ENCODE assay signal across 20 mouse cellular contexts in the genomic region with DNA sequence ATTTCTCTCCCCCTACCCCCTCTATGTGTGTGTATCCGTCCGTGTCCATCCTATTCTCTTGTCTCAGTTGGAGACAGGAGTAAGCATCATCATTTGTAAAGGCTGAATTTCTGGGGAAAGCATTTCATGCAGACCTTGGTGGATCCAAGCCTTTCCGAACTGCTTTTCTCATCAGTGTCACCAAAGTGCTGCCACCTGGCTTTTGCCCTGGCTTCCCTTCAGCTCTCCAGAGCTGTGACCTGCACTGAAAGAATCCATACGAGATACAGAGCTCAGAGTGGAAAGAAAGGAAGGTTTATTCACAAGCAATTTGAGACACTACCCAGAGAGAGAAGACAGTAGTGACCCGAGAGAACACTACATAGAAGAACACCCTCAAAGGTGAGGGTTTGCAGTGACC.
DNase-seq lines count a peak whose midpoint lies in the region; ATAC-seq and TF ChIP-seq lines count a peak whose summit lies in the region.
"Had no signal": no experiment of that assay in that cellular context is flagged by ENCODE, and none has a peak within 500 bp of the region (broad histone marks: within the 10 kb centered on the region; RNA-seq: fewer than 3 reads in every experiment).

No protein-coding gene starts in this region.

- DNase-seq in forebrain, embryonic 11.5 days (ENCODE audit: low spot score), result peak; percentile 33
- DNase-seq in forebrain, postnatal 0 days, result no peak
- peak; percentile 16 for DNase-seq in hindbrain, postnatal 0 days (ENCODE audit: low spot score)
- DNase-seq in testis, postnatal 10 days (ENCODE audit: low spot score), result peak; percentile 24
- DNase-seq in testis, postnatal 14 days (ENCODE audit: low spot score), result no peak
- DNase-seq in right cerebral cortex, postnatal 36 days (ENCODE audit: low spot score in 2 of 2), result no peak
- DNase-seq: adrenal gland, postnatal 14 days; cerebellum, adult 18-20 months; cerebellum, adult 9-11 months; gastrocnemius, adult 2 months; gastrocnemius, postnatal 25 days; heart, adult 18-20 months; kidney, adult 18-20 months had no signal

- no peak for ATAC-seq in forebrain, embryonic 11.5 days (replicated peaks; ENCODE audit: low FRiP score)
- no peak for ATAC-seq in forebrain, postnatal 0 days
- ATAC-seq in hindbrain, postnatal 0 days, result no peak
- no peak for ATAC-seq in hindbrain, embryonic 16.5 days
- ATAC-seq: activated CD4-positive, CD25-positive, alpha-beta regulatory T cell, adult 4 months; forebrain, embryonic 13.5 days; Patski had no signal

- TF ChIP-seq CTCF in forebrain, postnatal 0 days (IDR thresholded peaks at IDR 0.05; ENCODE audit: low read depth), result no peak
- peak; percentile 20; the same call in 1 of the 2 replicates for TF ChIP-seq CTCF in hindbrain, postnatal 0 days (IDR thresholded peaks at IDR 0.05; ENCODE audit: low read depth)

- no peaks in the 10 kb centered on the region for H3K36me3 ChIP-seq in forebrain, embryonic 11.5 days (ENCODE audit: control insufficient read depth, insufficient read depth, low read length)
- H3K36me3 ChIP-seq in forebrain, postnatal 0 days (ENCODE audit: insufficient read depth), result no peaks in the 10 kb centered on the region
- no peaks in the 10 kb centered on the region for H3K36me3 ChIP-seq in hindbrain, postnatal 0 days (ENCODE audit: insufficient read depth, low read length)
- H3K36me3 ChIP-seq in hindbrain, embryonic 16.5 days (ENCODE audit: control insufficient read depth, insufficient read depth, low read length), result no peaks in the 10 kb centered on the region
- H3K36me3 ChIP-seq: embryonic facial prominence, embryonic 13.5 days; heart, embryonic 12.5 days; hindbrain, embryonic 13.5 days had no signal

- H3K9me3 ChIP-seq in forebrain, embryonic 11.5 days (ENCODE audit: control insufficient read depth, low read length), result no peaks in the 10 kb centered on the region
- H3K9me3 ChIP-seq in forebrain, postnatal 0 days (ENCODE audit: low read length), result no peaks in the 10 kb centered on the region
- H3K9me3 ChIP-seq in hindbrain, postnatal 0 days (ENCODE audit: low read length), result no peaks in the 10 kb centered on the region
- H3K9me3 ChIP-seq in hindbrain, embryonic 16.5 days (ENCODE audit: control insufficient read depth, low read length), result no peaks in the 10 kb centered on the region
- H3K9me3 ChIP-seq: embryonic facial prominence, embryonic 13.5 days; forebrain, embryonic 13.5 days; heart, embryonic 12.5 days; hindbrain, embryonic 13.5 days had no signal

- WGBS in forebrain, embryonic 11.5 days, result 66% methylated on average over 5 of the region's 5 CpGs
- 67% methylated on average over 5 of the region's 5 CpGs for WGBS in forebrain, postnatal 0 days
- WGBS in hindbrain, postnatal 0 days, result 55% methylated on average over 5 of the region's 5 CpGs
- WGBS in hindbrain, embryonic 16.5 days, result 54% methylated on average over 5 of the region's 5 CpGs

- no peak overlapping the region for H3K9ac ChIP-seq in forebrain, embryonic 11.5 days (ENCODE audit: low read length)
- no peak overlapping the region for H3K9ac ChIP-seq in forebrain, postnatal 0 days
- no peak overlapping the region for H3K9ac ChIP-seq in hindbrain, postnatal 0 days (replicated peaks; ENCODE audit: low read length)
- no peak overlapping the region for H3K9ac ChIP-seq in hindbrain, embryonic 16.5 days (ENCODE audit: low read depth, low read length)
- H3K9ac ChIP-seq: embryonic facial prominence, embryonic 13.5 days; forebrain, embryonic 13.5 days; heart, embryonic 12.5 days; hindbrain, embryonic 13.5 days had no signal

- no peak overlapping the region for H3K4me3 ChIP-seq in forebrain, embryonic 11.5 days (ENCODE audit: low read depth, low read length)
- H3K4me3 ChIP-seq in forebrain, postnatal 0 days (ENCODE audit: low read depth, low read length), result no peak overlapping the region
- no peak overlapping the region for H3K4me3 ChIP-seq in hindbrain, postnatal 0 days (ENCODE audit: low read length)
- H3K4me3 ChIP-seq in hindbrain, embryonic 16.5 days (ENCODE audit: low read length), result no peak overlapping the region
- H3K4me3 ChIP-seq: embryonic facial prominence, embryonic 13.5 days; forebrain, embryonic 13.5 days; gastrocnemius, adult 2 months; heart, embryonic 12.5 days; hindbrain, embryonic 13.5 days had no signal

- H3K27ac ChIP-seq in forebrain, embryonic 11.5 days (ENCODE audit: low read depth, low read length), result no peak overlapping the region
- H3K27ac ChIP-seq in forebrain, postnatal 0 days (ENCODE audit: low read depth, low read length), result no peak overlapping the region
- H3K27ac ChIP-seq in hindbrain, postnatal 0 days, result no peak overlapping the region
- H3K27ac ChIP-seq in hindbrain, embryonic 16.5 days (ENCODE audit: low read depth, low read length), result no peak overlapping the region
- H3K27ac ChIP-seq: embryonic facial prominence, embryonic 13.5 days; forebrain, embryonic 13.5 days; gastrocnemius, adult 2 months; hindbrain, embryonic 13.5 days had no signal

- no peaks in the 10 kb centered on the region for H3K27me3 ChIP-seq in forebrain, embryonic 11.5 days (ENCODE audit: control insufficient read depth, insufficient read depth, low read length)
- H3K27me3 ChIP-seq in forebrain, postnatal 0 days (ENCODE audit: insufficient read depth, low read length), result no peaks in the 10 kb centered on the region
- no peaks in the 10 kb centered on the region for H3K27me3 ChIP-seq in hindbrain, postnatal 0 days (ENCODE audit: insufficient read depth, low read length)
- H3K27me3 ChIP-seq in hindbrain, embryonic 16.5 days (replicated peaks; ENCODE audit: control insufficient read depth, insufficient read depth, low read length), result no peaks in the 10 kb centered on the region
- H3K27me3 ChIP-seq: embryonic facial prominence, embryonic 13.5 days; forebrain, embryonic 13.5 days; heart, embryonic 12.5 days; hindbrain, embryonic 13.5 days; Patski had no signal

- H3K4me1 ChIP-seq in forebrain, embryonic 11.5 days (replicated peaks; ENCODE audit: control insufficient read depth, insufficient read depth, low read length), result no peaks in the 10 kb centered on the region
- no peaks in the 10 kb centered on the region for H3K4me1 ChIP-seq in forebrain, postnatal 0 days (ENCODE audit: insufficient read depth)
- no peaks in the 10 kb centered on the region for H3K4me1 ChIP-seq in hindbrain, postnatal 0 days (ENCODE audit: insufficient read depth, low read length)
- H3K4me1 ChIP-seq in hindbrain, embryonic 16.5 days (ENCODE audit: control insufficient read depth, insufficient read depth, low read depth, low read length), result no peaks in the 10 kb centered on the region
- H3K4me1 ChIP-seq: embryonic facial prominence, embryonic 13.5 days; forebrain, embryonic 13.5 days; hindbrain, embryonic 13.5 days had no signal

- H3K4me2 ChIP-seq in forebrain, embryonic 11.5 days (ENCODE audit: low read depth, low read length, severe bottlenecking), result no peak overlapping the region
- H3K4me2 ChIP-seq in forebrain, postnatal 0 days (ENCODE audit: low read depth), result no peak overlapping the region
- no peak overlapping the region for H3K4me2 ChIP-seq in hindbrain, postnatal 0 days (ENCODE audit: low read depth, low read length)
- H3K4me2 ChIP-seq in hindbrain, embryonic 16.5 days (ENCODE audit: low read length), result no peak overlapping the region
- H3K4me2 ChIP-seq: embryonic facial prominence, embryonic 13.5 days; forebrain, embryonic 13.5 days; heart, embryonic 12.5 days; hindbrain, embryonic 13.5 days had no signal

Comparison
In these comparisons a context has a peak if more than half of its experiments do, and no peak if none do; other contexts are left out.
1. DNase-seq: peak in forebrain, embryonic 11.5 days (single experiment), hindbrain, postnatal 0 days (single experiment) and testis, postnatal 10 days (single experiment); none in forebrain, postnatal 0 days (single experiment), testis, postnatal 14 days (single experiment) and right cerebral cortex, postnatal 36 days (0 of 2).